19 mouse cellular contexts compared by ENCODE assay signal in genomic region chrX:13670342-13670741, GRCm38 (mm10). TPM values are rescaled to one million over a fixed set of nuclear protein-coding genes. Genes with fewer than 3 reads are reported as not detected.
A peak's percentile ranks its signal among the peaks of the same experiment; 100 is the strongest.
DNase-seq lines count a peak whose midpoint lies in the region; ATAC-seq and TF ChIP-seq lines count a peak whose summit lies in the region.
"Had no signal": no experiment of that assay in that cellular context is flagged by ENCODE, and none has a peak within 500 bp of the region (broad histone marks: within the 10 kb centered on the region; RNA-seq: fewer than 3 reads in every experiment).

No protein-coding gene starts in this region.

- WGBS in bone marrow, adult 2 months, result 72% methylated on average over 3 of the region's 3 CpGs
- WGBS in forebrain, embryonic 16.5 days, result 58% methylated on average over 3 of the region's 3 CpGs

- H3K4me1 ChIP-seq in bone marrow, adult 2 months (ENCODE audit: control insufficient read depth, insufficient read depth, low read length), result no peaks in the 10 kb centered on the region
- no peaks in the 10 kb centered on the region for H3K4me1 ChIP-seq in forebrain, embryonic 16.5 days (replicated peaks; ENCODE audit: control insufficient read depth, insufficient read depth, low read length)
- H3K4me1 ChIP-seq: embryonic facial prominence, embryonic 10.5 days; forebrain, embryonic 13.5 days; heart, embryonic 13.5 days; hindbrain, embryonic 15.5 days had no signal

- no peak for ATAC-seq in forebrain, embryonic 16.5 days
- ATAC-seq: activated CD4-positive, CD25-positive, alpha-beta regulatory T cell, adult 4 months; forebrain, embryonic 13.5 days had no signal

- H3K36me3 ChIP-seq in forebrain, embryonic 16.5 days (ENCODE audit: control insufficient read depth, insufficient read depth), result no peaks in the 10 kb centered on the region
- H3K36me3 ChIP-seq: embryonic facial prominence, embryonic 10.5 days; G1E; heart, embryonic 13.5 days; hindbrain, embryonic 15.5 days had no signal

- no peak overlapping the region for H3K9ac ChIP-seq in forebrain, embryonic 16.5 days (replicated peaks; ENCODE audit: low read depth, low read length)
- H3K9ac ChIP-seq: forebrain, embryonic 13.5 days; heart, embryonic 13.5 days; hindbrain, embryonic 15.5 days had no signal

- H3K4me2 ChIP-seq in forebrain, embryonic 16.5 days (ENCODE audit: low read length), result no peak overlapping the region
- H3K4me2 ChIP-seq: forebrain, embryonic 13.5 days; heart, embryonic 13.5 days; hindbrain, embryonic 15.5 days had no signal

- TF ChIP-seq POLR2A in bone marrow, adult 2 months (IDR thresholded peaks at IDR 0.05; ENCODE audit: borderline replicate concordance, control insufficient read depth, low read depth, low read length), result no peak

- no peaks in the 10 kb centered on the region for H3K27me3 ChIP-seq in forebrain, embryonic 16.5 days (replicated peaks; ENCODE audit: control insufficient read depth, insufficient read depth, low read length)
- H3K27me3 ChIP-seq: forebrain, embryonic 13.5 days; heart, embryonic 13.5 days; hindbrain, embryonic 15.5 days had no signal

- no peak for TF ChIP-seq CTCF in bone marrow, adult 2 months (IDR thresholded peaks at IDR 0.05; ENCODE audit: control insufficient read depth, insufficient read depth, low read length)

- DNase-seq in spleen, adult 12 weeks (ENCODE audit: low spot score), result peak; percentile 9
- DNase-seq in spleen, postnatal 4 days (ENCODE audit: low spot score in 2 of 2), result no peak
- peak; percentile 78 to 79 for DNase-seq in spleen, postnatal 36 days (ENCODE audit: low spot score in 2 of 2)
- DNase-seq in thymus, postnatal 4 days, result no peak
- DNase-seq in testis, postnatal 14 days (ENCODE audit: low spot score), result no peak
- DNase-seq: adrenal gland, postnatal 14 days; cerebellum, adult 2 months; cerebellum, postnatal 10 days; gastrocnemius, postnatal 36 days; heart, adult 11 months; heart, postnatal 36 days had no signal

- no peak overlapping the region for H3K4me3 ChIP-seq in bone marrow, adult 2 months (replicated peaks; ENCODE audit: control insufficient read depth, low read depth, low read length)
- H3K4me3 ChIP-seq in forebrain, embryonic 16.5 days (replicated peaks; ENCODE audit: low read length), result no peak overlapping the region
- H3K4me3 ChIP-seq: embryonic facial prominence, embryonic 10.5 days; forebrain, embryonic 13.5 days; heart, embryonic 13.5 days; hindbrain, embryonic 15.5 days had no signal

- no peaks in the 10 kb centered on the region for H3K9me3 ChIP-seq in forebrain, embryonic 16.5 days (ENCODE audit: control insufficient read depth, low read length)
- H3K9me3 ChIP-seq: embryonic facial prominence, embryonic 10.5 days; forebrain, embryonic 13.5 days; G1E; heart, embryonic 13.5 days; hindbrain, embryonic 15.5 days had no signal

- H3K27ac ChIP-seq in bone marrow, adult 2 months (ENCODE audit: control insufficient read depth, insufficient read depth, low read depth, low read length, poor library complexity), result peak overlapping the region; percentile 69
- H3K27ac ChIP-seq in forebrain, embryonic 16.5 days (ENCODE audit: low read length), result no peak overlapping the region
- H3K27ac ChIP-seq: embryonic facial prominence, embryonic 10.5 days; forebrain, embryonic 13.5 days; heart, embryonic 13.5 days; hindbrain, embryonic 15.5 days had no signal

RNA-seq across cellular contexts. Expression of gene Gpr82, which starts 9.2 kb away (rescaled TPM):
- not detected in 2 replicates for polyA plus RNA-seq in bone marrow, adult 2 months (2011; ENCODE audit: insufficient read depth, insufficient read length, low replicate concordance, missing spikeins)
- polyA plus RNA-seq in forebrain, embryonic 16.5 days (2015; fragmentation: Nextera tagmentation; extraction: Ambion mirVana), result 0.35 and 0.61 TPM in 2 replicates
- polyA plus RNA-seq: cerebellum, adult 2 months; G1E had no signal

RNA-seq across cellular contexts. Expression of gene Gpr34, which starts 38.5 kb away (rescaled TPM):
- not detected in 2 replicates for polyA plus RNA-seq in bone marrow, adult 2 months (2011; ENCODE audit: insufficient read depth, insufficient read length, low replicate concordance, missing spikeins)
- polyA plus RNA-seq in forebrain, embryonic 16.5 days (2015; fragmentation: Nextera tagmentation; extraction: Ambion mirVana), result 2.7 and 3.4 TPM in 2 replicates
- polyA plus RNA-seq: G1E had no signal

Comparison
In these comparisons a context has a peak if more than half of its experiments do, and no peak if none do; other contexts are left out.
1. DNase-seq: peak in spleen, adult 12 weeks (single experiment) and spleen, postnatal 36 days (2 of 2); none in spleen, postnatal 4 days (0 of 2), thymus, postnatal 4 days (single experiment) and testis, postnatal 14 days (single experiment).